Mouse (Mus musculus) intestine, embryonic 16.5 days (tissue): ENCODE measurements around the gene Gadd45g. TPM values are rescaled to one million over a fixed set of nuclear protein-coding genes. Genes with fewer than 3 reads are reported as not detected.
A peak's percentile ranks its signal among the peaks of the same experiment; 100 is the strongest.

Experiments used
- ATAC-seq: fragments of 200-750 bp; cut with Nextera tagmentation; 2 replicates; pipeline ENCODE4 v1.8.0; 2017; ENCODE audit warnings: moderate TSS enrichment, moderate library complexity
- H3K27ac ChIP-seq: fragments of 300-500 bp; sonication (generic); 2 replicates; pipeline ENCODE4 v1.5.1; 2014; ENCODE audit warnings: mild to moderate bottlenecking, low read length
- H3K27me3 ChIP-seq: fragments of 300-500 bp; sonication (generic); replicated peaks from 2 replicates; pipeline ENCODE4 v1.6.1; 2014; ENCODE audit warnings: low read length, control low read depth, mixed read lengths; ENCODE audit not compliant: control insufficient read depth, insufficient read depth
- H3K36me3 ChIP-seq: fragments of 300-500 bp; sonication (generic); 2 replicates; pipeline ENCODE4 v1.6.1; 2014; ENCODE audit warnings: low read length, control low read depth; ENCODE audit not compliant: control insufficient read depth, insufficient read depth
- H3K4me1 ChIP-seq: fragments of 300-500 bp; sonication (generic); 2 replicates; pipeline ENCODE4 v1.6.1; 2014; ENCODE audit warnings: low read length, control low read depth, mixed read lengths; ENCODE audit not compliant: control insufficient read depth, insufficient read depth
- H3K4me2 ChIP-seq: fragments of 300-500 bp; sonication (generic); 2 replicates; pipeline ENCODE4 v1.6.1; 2014; ENCODE audit warnings: low read depth, low read length, control low read depth
- H3K4me3 ChIP-seq: fragments of 300-500 bp; sonication (generic); 2 replicates; pipeline ENCODE4 v1.5.1; 2014; ENCODE audit warnings: mild to moderate bottlenecking, low read length
- H3K9ac ChIP-seq: fragments of 300-500 bp; sonication (generic); 2 replicates; pipeline ENCODE4 v1.6.1; 2014; ENCODE audit warnings: low read depth, low read length
- H3K9me3 ChIP-seq: fragments of 300-500 bp; sonication (generic); 2 replicates; pipeline ENCODE4 v1.6.1; 2016; ENCODE audit warnings: low read length, control low read depth; ENCODE audit not compliant: control insufficient read depth
- WGBS: fragments of 180-500 bp; shearing (Covaris S2); extraction: QIAGEN DNeasy Blood & Tissue Kit; methylation state at CpG from one replicate; pipeline ENCODE4 v1.1.7; 2014; 5-methylcytosine and 5-hydroxymethylcytosine counted together
- polyA plus RNA-seq: library from polyadenylated mRNA; unstranded; fragments of >200 nt; fragmentation: Nextera tagmentation; extraction: Ambion mirVana; gene quantifications from 2 replicates; pipeline ENCODE4 v1.2.1, GENCODE M21; 2015

The Gadd45g gene
- polyA plus RNA-seq, 1 experiment from 2014 or later: 40.8 TPM

DNA sequence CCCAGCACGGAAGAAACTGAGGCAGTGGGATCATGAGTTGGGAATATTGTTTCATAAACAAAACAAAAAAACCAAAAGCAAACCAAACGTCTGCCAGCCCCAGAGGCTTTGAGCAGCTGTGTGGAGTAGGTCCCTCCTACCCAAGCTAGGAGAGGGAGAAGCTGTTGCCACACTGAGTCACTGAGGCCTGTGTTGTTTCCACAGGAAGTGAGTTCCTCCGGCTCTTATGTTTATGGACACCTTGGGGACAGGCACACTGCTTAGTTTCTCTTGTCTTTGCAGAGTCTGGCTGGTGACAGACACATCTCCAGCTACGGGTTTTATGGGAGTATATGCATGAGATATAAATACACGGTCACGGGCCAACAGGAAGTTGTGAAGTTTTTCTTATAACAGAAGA is 39.6 kb downstream of the Gadd45g start:
- 51% methylated on average over 6 of the region's 6 CpGs for WGBS
- Histone ChIP-seq H3K4me2 (no peak overlapping the region), H3K27ac (peak overlapping the region; percentile 38; the same call in 1 of the 2 replicates), H3K9ac (no peak overlapping the region), H3K4me3 (no peak overlapping the region), H3K9me3 (no peaks in the 10 kb centered on the region), H3K4me1 (peaks cover 15% of the 10 kb centered on the region), H3K36me3 (no peaks in the 10 kb centered on the region), H3K27me3 (no peaks in the 10 kb centered on the region)
- ATAC-seq: no peak

DNA sequence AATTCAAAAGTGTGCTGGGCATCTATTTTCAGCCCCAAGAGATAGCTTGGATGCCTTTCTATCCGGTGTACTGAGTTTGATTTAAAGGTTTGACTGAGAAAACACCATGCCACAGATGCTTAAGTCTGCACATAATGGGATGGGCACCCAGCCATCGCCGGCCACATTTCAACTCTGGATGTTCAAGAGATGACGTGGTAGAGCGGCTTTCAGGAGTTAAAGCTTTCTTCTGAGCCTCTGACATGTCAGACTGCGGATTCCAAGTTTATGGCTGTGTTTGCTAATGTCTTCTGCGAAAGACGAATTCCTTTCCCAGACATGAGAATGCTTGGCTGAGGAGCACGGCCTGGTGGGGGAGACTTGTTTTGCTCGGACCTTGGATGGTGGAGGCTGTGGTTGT is 40.2 kb downstream of the Gadd45g start:
- H3K36me3 ChIP-seq: no peaks in the 10 kb centered on the region
- H3K4me1 ChIP-seq: peaks cover 11% of the 10 kb centered on the region
- no peaks in the 10 kb centered on the region for H3K27me3 ChIP-seq
- no peak overlapping the region for H3K9ac ChIP-seq
- H3K27ac ChIP-seq: peak overlapping the region; percentile 13; the same call in 1 of the 2 replicates
- WGBS: 40% methylated on average over 10 of the region's 10 CpGs
- no peaks in the 10 kb centered on the region for H3K9me3 ChIP-seq
- no peak overlapping the region for H3K4me2 ChIP-seq
- peak; percentile 51; the same call in 1 of the 2 replicates for ATAC-seq
- no peak overlapping the region for H3K4me3 ChIP-seq

DNA sequence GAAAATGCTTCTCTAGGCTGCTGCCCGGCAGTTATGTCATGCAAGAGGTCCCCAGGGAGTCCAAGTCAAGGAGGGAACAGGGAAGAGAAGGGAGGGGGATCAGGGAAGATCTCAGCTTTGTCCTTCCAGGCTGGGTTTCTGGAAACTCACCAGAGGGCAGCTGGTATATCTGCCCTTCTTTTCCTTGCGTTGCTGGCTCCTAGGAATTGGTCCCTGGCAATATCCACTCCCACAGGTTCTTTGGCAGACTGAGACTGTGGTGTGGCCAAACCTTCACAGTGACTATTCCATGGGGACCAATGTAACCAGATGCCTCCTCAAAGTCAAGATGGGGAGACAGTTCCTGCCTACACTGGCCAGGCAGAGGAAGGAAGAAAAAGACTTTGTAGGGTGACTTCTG is 41.9 kb downstream of the Gadd45g start:
- ATAC-seq: no peak
- WGBS: 84% methylated on average over 2 of the region's 2 CpGs
- H3K27me3 ChIP-seq: no peaks in the 10 kb centered on the region
- H3K4me1 ChIP-seq: peaks cover 8% of the 10 kb centered on the region
- H3K36me3 ChIP-seq: no peaks in the 10 kb centered on the region
- H3K9ac ChIP-seq: no peak overlapping the region
- H3K27ac ChIP-seq: no peak overlapping the region
- no peak overlapping the region for H3K4me2 ChIP-seq
- H3K9me3 ChIP-seq: no peaks in the 10 kb centered on the region
- H3K4me3 ChIP-seq: no peak overlapping the region

DNA sequence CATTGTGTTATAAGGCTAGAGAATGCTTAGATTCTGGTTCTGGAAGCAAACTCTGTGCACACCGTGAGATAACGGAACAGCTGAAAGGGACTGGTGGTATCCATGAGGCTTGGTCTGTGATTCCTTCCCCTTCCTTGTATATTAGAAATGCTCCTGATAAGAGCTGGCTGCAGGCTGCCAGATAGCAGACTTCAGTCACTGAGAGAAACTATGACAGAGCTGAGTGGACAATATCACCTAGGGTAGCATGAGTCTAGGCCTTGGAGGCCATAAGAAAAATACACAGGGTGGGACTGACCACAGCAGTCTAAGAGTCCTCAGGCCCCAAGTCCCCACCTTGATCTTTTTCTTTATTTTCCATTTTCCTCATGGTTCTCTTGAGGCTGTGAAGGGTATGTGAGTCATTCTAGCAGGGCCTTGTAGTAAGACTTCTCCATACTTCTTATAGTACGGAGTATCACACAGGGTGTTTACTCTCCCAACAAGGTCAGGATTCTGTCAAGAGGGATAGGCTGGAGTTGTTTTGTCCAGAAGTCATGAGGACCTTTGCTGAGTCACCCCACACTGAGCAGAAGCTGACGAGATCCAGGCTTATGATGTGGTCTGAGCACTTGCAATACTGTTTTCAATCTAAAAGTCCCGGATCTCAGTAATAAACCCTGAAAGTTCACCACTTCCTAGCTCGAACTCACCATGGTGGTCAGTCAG is 45.5 kb downstream of the Gadd45g start:
- 87% methylated on average over 6 of the region's 6 CpGs for WGBS
- Histone ChIP-seq H3K9me3 (0 out of 2 replicates have a peak, but pooled peaks cover 2% of the 10 kb centered on the region), H3K27me3 (no peaks in the 10 kb centered on the region), H3K36me3 (no peaks in the 10 kb centered on the region), H3K4me1 (no peaks in the 10 kb centered on the region), H3K4me2 (no peak overlapping the region), H3K4me3 (no peak overlapping the region), H3K27ac (no peak overlapping the region), H3K9ac (no peak overlapping the region)
- no peak for ATAC-seq

DNA sequence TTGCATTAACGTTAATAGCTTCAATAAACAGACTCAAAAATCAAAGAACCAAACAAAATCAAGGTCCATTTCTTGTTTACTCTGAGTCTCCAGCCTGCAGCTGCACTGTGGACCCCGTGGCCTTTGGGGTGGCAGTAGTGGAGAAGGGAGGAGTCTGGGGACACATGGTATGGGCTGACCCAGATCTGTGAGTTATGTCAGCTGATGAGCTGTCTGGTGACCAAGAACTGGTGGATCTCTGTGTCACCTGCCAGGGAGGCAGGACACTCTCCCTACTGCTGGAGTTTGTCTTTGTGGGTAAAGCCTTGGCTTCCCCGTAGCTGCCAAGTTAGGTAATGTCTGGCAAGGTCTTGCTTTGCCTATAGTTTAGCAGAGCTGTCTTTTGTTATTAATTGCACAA is 51.1 kb downstream of the Gadd45g start:
- Histone ChIP-seq H3K9ac (no peak overlapping the region), H3K36me3 (no peaks in the 10 kb centered on the region), H3K4me3 (no peak overlapping the region), H3K4me1 (peaks cover 4% of the 10 kb centered on the region), H3K4me2 (no peak overlapping the region), H3K9me3 (0 out of 2 replicates have a peak, but pooled peaks cover 2% of the 10 kb centered on the region), H3K27me3 (no peaks in the 10 kb centered on the region), H3K27ac (no peak overlapping the region)
- 0 out of 2 replicates have a peak, but pooled peaks have one; percentile 42 for ATAC-seq
- WGBS: 59% methylated on average over 3 of the region's 3 CpGs

Other genes starting within 250 kb of the Gadd45g start
- 247 and 266 TPM in 2 replicates for gene Cks2, start 201.4 kb upstream of the Gadd45g start, polyA plus RNA-seq
- gene Secisbp2, start 195.0 kb upstream of the Gadd45g start, polyA plus RNA-seq: 23.7 and 28.9 TPM in 2 replicates
- 5.7 and 5.9 TPM in 2 replicates for gene Sema4d, start 52.9 kb upstream of the Gadd45g start, polyA plus RNA-seq